Mouse (Mus musculus) stomach, postnatal 0 days (tissue): ENCODE data around the gene Chrm2.

Source experiments
- CTCF ChIP-seq: IDR thresholded peaks from 2 replicates; pipeline ENCODE4 v1.5.1; 2016; ENCODE audit warnings: antibody characterized with exemption, low read depth, mild to moderate bottlenecking, moderate library complexity
- EP300 ChIP-seq: optimal IDR thresholded peaks from 2 replicates; pipeline ENCODE3; 2016; ENCODE audit warnings: antibody characterized with exemption

GRCm38 (mm10) chr6:36451480-36451879 is 63.6 kb downstream of the Chrm2 start:
- TF ChIP-seq EP300, result no peak
- no peak for TF ChIP-seq CTCF
